Comparison of ENCODE assay signal across 8 mouse cellular contexts in genomic region chr3:97824744-97825143, GRCm38 (mm10).
DNase-seq lines count a peak whose midpoint lies in the region; ATAC-seq and TF ChIP-seq lines count a peak whose summit lies in the region.

No protein-coding gene starts in this region.

- no peaks in the 10 kb centered on the region for H3K36me3 ChIP-seq in lung, embryonic 14.5 days (ENCODE audit: insufficient read depth)
- H3K36me3 ChIP-seq in liver, embryonic 16.5 days (ENCODE audit: control insufficient read depth, insufficient read depth) = no peaks in the 10 kb centered on the region
- H3K36me3 ChIP-seq in stomach, embryonic 16.5 days (ENCODE audit: control insufficient read depth, insufficient read depth, low read length) = no peaks in the 10 kb centered on the region

- peak overlapping the region; percentile 42 for H3K4me3 ChIP-seq in lung, embryonic 14.5 days (ENCODE audit: low read depth, low read length)
- H3K4me3 ChIP-seq in liver, embryonic 16.5 days (ENCODE audit: low read depth, low read length) = no peak overlapping the region; the same call in 1 of the 2 replicates
- H3K4me3 ChIP-seq in stomach, embryonic 16.5 days (replicated peaks; ENCODE audit: low read length) = peak overlapping the region; percentile 57

- no peak for TF ChIP-seq CTCF in lung, embryonic 14.5 days (IDR thresholded peaks at IDR 0.05; ENCODE audit: low read depth)

- H3K27me3 ChIP-seq in lung, embryonic 14.5 days (ENCODE audit: insufficient read depth, low read length) = peaks cover 10% of the 10 kb centered on the region; the same call in 1 of the 2 replicates
- peaks cover 10% of the 10 kb centered on the region for H3K27me3 ChIP-seq in liver, embryonic 16.5 days (ENCODE audit: control insufficient read depth, insufficient read depth, low read depth, low read length)
- peaks cover 5% of the 10 kb centered on the region; the same call in 1 of the 2 replicates for H3K27me3 ChIP-seq in stomach, embryonic 16.5 days (ENCODE audit: control insufficient read depth, insufficient read depth, low read length)

- H3K9me3 ChIP-seq in lung, embryonic 14.5 days (ENCODE audit: low read depth, low read length) = no peaks in the 10 kb centered on the region
- no peaks in the 10 kb centered on the region for H3K9me3 ChIP-seq in liver, embryonic 16.5 days (replicated peaks; ENCODE audit: control insufficient read depth, low read length)
- H3K9me3 ChIP-seq in stomach, embryonic 16.5 days (replicated peaks; ENCODE audit: control insufficient read depth, low read length) = no peaks in the 10 kb centered on the region

- no peak for DNase-seq in lung, embryonic 14.5 days
- no peak for DNase-seq in lung, postnatal 4 days
- DNase-seq in heart, postnatal 14 days = peak; percentile 23 to 34
- no peak for DNase-seq in layer of hippocampus, postnatal 14 days (ENCODE audit: low spot score in 2 of 2)
- no peak for DNase-seq in yolk sac, embryonic 10.5 days (ENCODE audit: low spot score)
- no peak for DNase-seq in cerebellum, postnatal 4 days (ENCODE audit: low spot score in 2 of 2)

- no peaks in the 10 kb centered on the region for H3K4me1 ChIP-seq in lung, embryonic 14.5 days (ENCODE audit: insufficient read depth)
- H3K4me1 ChIP-seq in liver, embryonic 16.5 days (ENCODE audit: control insufficient read depth, low read depth, low read length) = no peaks in the 10 kb centered on the region; the same call in 1 of the 2 replicates
- peaks cover 11% of the 10 kb centered on the region; the same call in 1 of the 2 replicates for H3K4me1 ChIP-seq in stomach, embryonic 16.5 days (ENCODE audit: control insufficient read depth, insufficient read depth, low read length)

- H3K4me2 ChIP-seq in lung, embryonic 14.5 days = peak overlapping the region; percentile 84
- peak overlapping the region; percentile 56 for H3K4me2 ChIP-seq in liver, embryonic 16.5 days (ENCODE audit: low read depth, low read length)
- H3K4me2 ChIP-seq in stomach, embryonic 16.5 days (ENCODE audit: low read depth, low read length) = peak overlapping the region; percentile 96

- ATAC-seq in lung, embryonic 14.5 days (ENCODE audit: insufficient read depth) = peak; percentile 42; the same call in 1 of the 2 replicates
- no peak for ATAC-seq in liver, embryonic 16.5 days (ENCODE audit: low read depth)
- ATAC-seq in stomach, embryonic 16.5 days (ENCODE audit: insufficient read depth, low FRiP score) = 0 out of 2 replicates have a peak, but pooled peaks have one; percentile 65

- H3K9ac ChIP-seq in lung, embryonic 14.5 days = no peak overlapping the region
- no peak overlapping the region for H3K9ac ChIP-seq in liver, embryonic 16.5 days (ENCODE audit: low read depth, low read length)
- H3K9ac ChIP-seq in stomach, embryonic 16.5 days (ENCODE audit: low read length) = peak overlapping the region; percentile 70; the same call in 1 of the 2 replicates

- WGBS in lung, embryonic 14.5 days = 10% methylated on average over 5 of the region's 5 CpGs
- WGBS in liver, embryonic 16.5 days (ENCODE audit: insufficient replicate concordance) = 4% methylated on average over 5 of the region's 5 CpGs
- 8% methylated on average over 5 of the region's 5 CpGs for WGBS in stomach, embryonic 16.5 days

- intact Hi-C loops in heart, postnatal 14 days (cut with DNase I) = loop anchor here (5.0 kb wide), 2 partner anchors 32 to 43 kb away; no protein-coding TSS in a partner anchor

- H3K27ac ChIP-seq in lung, embryonic 14.5 days (ENCODE audit: low read depth) = no peak overlapping the region
- no peak overlapping the region for H3K27ac ChIP-seq in liver, embryonic 16.5 days (ENCODE audit: low read length)
- H3K27ac ChIP-seq in stomach, embryonic 16.5 days (ENCODE audit: low read length) = no peak overlapping the region

Comparison
In these comparisons a context has a peak if more than half of its experiments do, and no peak if none do; other contexts are left out.
1. DNase-seq: peak in heart, postnatal 14 days (2 of 2); none in lung, embryonic 14.5 days (single experiment), lung, postnatal 4 days (0 of 2), layer of hippocampus, postnatal 14 days (0 of 2), yolk sac, embryonic 10.5 days (single experiment) and cerebellum, postnatal 4 days (0 of 2).
2. Peak in every context shown above with its lines, with median percentiles within 50 percentile points of each other: H3K4me2 ChIP-seq.